Mouse (Mus musculus) brain, adult 2 months (tissue): ENCODE data around the gene Dynlt1c.
"Not testable (repeated sequence)": the region's sequence is repeated elsewhere in the genome, so short reads cannot be mapped to it uniquely, and the experiment has no call there.

Experiments
- DNase-seq: peaks from one replicate; pipeline ENCODE4 v3.0.0; 2011; ENCODE audit warnings: low read depth, low spot score

The Dynlt1c gene

DNA sequence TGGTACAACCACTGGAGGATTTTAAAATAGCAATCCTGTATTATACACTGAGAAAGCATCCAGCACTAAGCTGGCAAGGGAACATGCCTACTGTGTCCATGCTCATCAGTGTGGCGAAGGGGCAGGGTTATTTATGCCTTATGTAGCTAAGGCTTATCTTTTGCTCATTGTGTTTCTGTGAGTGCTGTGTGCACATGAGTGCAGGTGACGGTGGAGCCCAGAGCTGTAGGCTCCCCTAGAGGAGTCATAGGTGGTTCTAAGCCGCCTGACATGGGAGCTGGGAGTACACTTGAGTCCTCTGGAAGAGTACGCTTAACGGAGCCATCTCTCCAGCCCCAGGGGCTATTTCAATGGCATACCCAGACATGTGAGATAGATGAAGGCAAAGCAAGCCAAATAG, 17.8 kb downstream of the Dynlt1c start:
- peak; percentile 3 for DNase-seq

DNA sequence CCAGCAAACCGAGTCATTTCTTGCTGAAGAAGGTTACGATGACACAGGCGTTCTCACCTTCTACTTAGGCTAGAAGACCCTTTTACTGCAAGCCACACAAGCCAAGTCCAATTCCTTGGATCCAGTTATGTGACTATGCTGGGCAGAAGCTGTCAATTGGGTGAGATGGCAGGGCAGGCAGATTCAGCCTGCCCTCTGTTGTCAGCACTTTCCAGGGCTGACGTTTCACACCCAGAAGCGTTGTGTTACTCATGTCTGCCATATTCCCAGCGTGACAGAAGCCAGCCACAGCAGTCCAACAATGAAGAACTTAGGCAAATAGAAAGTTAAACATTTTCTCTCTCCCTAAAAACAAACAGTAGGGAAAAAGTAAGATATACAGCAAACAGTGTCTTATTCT, 18.6 kb downstream of the Dynlt1c start:
- peak; percentile 54 for DNase-seq

DNA sequence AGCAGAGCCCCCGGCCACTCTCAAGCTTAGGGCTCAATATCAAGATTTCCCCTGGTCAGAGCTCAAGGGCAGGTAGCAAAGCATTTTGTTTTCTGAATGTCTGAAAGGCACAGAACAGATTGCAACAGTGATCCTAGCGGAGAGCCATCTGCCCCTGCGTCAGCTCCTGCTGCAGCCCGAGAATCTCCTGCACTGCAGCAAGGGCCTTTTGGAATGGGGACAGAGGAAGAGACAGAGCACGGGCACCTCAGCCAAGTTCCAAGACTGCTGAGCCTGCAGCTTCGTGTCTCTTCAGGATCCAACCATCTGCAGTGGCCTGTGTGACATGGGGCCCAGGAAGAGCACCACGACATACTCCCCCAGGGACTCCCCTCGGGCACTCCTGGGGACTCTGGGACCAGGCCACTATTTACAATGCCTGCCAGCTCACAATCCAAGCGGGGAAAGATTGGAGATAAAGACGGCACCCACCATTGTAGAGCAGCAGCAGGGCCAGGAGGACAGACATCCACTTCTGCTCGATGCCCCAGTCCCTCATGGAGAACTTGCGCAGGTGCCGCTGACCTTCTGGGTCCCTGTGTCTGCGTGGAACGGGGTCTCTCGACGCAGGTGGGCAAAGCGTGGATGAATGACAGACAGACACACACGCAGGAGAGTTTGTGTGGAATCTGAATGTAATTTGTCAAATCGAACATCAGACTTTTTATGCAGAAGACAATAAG, 19.4 kb downstream of the Dynlt1c start:
- DNase-seq, result not testable (repeated sequence)

DNA sequence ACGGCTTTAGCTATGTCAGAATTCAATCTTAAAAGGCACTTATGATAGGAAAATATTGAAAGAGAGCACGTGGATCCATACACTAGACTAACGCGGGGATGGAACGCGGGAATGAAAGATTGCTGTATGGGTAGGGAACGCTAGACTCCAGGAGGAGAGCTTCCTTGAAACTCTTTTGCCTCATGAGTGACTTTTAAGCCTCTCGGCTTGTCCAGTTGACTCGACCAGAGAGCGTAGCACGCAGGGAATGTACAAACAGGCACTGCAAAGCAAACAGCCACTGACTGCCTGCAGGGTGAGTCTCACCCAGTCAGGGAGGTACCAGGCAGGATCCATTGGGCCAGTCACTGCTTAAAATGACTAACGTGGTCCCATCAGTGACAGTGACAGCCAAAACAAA, 20.5 kb downstream of the Dynlt1c start:
- DNase-seq, result not testable (repeated sequence)

DNA sequence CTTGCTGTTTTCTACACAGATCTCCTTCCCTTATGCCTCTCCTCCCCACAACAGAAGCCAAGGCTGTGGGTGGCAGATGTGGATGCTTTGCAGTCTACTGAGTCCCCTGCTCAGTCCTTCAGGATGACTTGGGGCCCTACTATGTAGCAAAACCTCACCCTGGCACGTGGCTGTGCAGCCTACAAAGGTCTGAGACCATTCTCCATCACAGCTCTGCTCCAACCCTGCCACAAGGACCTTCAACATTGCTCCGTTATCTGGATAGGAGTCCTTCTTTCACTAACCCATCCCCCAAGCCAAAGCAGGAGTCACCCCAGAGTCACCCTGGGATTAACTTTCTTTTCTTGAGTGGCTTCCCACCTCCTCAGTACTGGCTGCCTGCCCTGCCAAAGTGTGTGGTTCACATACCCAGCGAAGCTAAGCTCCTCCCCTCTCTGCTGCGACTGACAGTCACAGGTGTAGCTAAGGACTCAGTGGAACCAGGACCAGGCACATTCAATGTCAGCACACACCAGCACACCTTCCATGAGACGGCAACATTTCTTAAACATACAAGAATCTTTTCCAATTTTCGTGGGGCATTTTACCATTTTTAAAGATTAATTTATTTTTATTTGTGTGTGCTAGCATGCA, 23.6 kb downstream of the Dynlt1c start:
- DNase-seq, result not testable (repeated sequence)

DNA sequence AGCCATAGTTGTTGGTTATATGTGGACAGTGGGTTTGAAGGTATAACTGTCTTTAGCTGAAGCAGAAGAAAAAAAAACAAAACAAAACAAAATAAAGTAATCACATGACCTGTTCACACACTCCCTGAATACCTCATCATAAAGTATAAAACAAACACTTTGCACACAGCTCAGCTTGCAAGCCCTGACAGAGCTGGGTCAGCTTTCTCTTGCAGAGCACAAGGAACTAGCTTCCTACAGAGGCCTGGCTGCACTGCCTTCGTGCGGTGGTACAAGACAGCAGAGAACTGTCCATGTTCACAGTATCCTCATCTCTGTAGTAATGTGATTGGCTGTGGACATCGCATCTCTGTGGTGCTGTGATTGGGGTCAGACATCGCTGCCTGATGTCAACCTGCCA, 28.9 kb downstream of the Dynlt1c start:
- not testable (repeated sequence) for DNase-seq

DNA sequence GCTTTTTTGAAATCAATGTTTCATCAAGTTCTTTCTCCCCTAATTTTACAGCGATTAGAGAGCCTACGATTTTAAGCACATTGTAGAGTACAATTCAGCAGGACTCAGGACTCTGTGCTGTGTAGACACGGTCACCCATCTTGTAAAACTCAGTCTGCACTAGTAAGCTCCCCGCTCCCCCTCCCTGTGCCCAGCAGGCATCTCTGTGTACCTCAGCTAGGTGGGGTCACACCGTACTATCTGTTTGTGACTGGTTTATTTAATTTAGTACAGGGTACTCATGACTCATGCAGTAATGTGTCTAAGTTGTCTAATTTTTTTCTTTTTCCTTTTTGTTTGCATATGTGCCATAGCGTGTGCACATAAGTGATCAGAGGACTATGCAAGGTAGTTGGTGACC, 31.4 kb downstream of the Dynlt1c start:
- not testable (repeated sequence) for DNase-seq

DNA sequence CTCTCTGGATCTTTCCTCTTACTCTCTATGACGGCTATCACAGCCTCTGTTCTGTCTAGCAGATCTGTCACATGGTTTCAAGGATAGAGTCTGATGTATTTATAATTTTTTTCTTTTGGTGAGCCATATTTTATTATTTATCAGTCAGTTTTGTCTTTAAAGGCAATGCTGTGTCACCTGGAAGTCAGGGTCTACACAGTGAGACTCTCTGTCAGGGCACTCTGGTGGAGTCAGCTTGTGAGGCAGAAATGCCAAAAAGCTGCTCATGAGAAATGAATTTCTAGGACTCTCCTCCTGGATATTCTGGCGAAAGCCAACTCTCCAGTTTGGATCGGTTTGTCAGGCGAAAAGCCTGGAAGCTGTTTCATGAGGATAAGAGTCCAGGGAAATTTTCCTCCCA, 34.3 kb downstream of the Dynlt1c start:
- not testable (repeated sequence) for DNase-seq

DNA sequence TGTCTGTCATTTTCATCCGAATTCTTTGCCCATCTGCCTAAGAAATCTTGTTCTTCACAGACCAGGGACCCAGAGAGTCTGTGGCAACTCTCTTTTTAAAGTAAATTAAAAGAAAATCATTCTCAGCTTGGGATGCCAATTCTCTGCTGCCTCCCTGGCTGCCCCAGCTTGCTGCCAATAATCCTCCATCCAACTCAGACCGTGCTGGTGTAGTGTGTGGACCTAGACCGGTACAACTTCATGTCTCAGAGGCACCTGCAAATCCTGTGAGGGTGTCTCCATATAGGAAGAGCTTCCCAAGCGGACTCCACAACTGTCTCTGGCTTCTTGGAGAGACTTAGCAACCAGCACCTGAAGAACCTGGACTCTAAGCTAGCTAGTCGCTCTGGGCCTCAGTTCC, 35.4 kb downstream of the Dynlt1c start:
- DNase-seq, result no peak

DNA sequence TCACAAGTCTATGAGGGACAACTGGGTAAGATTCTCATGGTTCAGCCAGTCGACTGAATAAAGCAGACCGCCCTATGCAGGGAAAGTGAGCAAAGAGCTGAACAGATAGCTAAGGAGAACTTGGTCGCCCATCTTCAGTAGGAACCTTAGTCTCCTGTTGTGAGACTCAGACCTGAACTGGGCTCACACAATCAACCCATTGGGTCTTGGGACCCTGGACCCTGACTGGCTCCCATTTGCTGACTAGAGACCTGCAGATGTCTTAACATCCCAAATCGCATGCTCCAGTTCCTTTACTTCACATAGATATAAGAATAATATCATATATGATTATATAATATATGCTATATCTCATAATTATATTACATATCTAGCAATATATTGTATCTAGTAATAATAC, 36.0 kb downstream of the Dynlt1c start:
- not testable (repeated sequence) for DNase-seq

DNA sequence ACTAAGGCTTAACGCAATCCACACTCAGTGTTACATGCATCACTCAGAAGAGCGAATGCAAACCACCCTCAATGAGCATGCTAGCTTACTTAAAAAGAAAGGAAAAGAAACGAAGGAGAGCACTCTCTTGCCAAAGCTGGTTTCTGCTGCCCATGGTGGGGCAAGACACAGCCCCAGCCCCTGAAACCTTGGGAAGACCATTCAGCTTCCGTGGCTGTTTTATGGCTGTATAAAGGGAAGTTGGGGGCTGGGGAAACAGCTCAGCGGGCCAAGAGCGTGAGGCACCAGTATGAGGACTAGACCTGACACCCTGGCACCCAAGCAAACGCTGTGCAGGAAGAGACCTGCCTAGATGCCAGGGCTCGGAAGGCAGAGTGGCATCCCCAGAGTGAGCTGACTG, 37.0 kb downstream of the Dynlt1c start:
- not testable (repeated sequence) for DNase-seq

DNA sequence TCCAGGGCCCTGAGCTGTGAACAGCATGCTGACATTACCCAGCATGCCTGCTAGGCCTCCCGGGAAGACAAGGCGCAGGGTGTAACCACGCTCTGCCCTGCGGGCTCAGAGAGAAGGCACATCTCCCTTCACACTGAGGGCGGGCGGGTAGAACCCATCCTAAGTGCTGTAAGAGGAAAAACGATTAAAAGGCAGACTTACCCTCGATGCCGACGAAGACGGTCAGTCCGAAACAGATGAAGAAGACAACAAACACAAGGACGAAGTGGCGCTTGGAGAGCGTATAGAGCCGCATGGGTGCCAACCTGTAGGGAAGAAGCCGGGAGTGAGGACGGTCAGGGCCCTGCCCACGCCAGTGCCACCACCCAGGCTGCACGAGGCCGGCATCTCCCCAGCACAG, 38.0 kb downstream of the Dynlt1c start:
- not testable (repeated sequence) for DNase-seq

DNA sequence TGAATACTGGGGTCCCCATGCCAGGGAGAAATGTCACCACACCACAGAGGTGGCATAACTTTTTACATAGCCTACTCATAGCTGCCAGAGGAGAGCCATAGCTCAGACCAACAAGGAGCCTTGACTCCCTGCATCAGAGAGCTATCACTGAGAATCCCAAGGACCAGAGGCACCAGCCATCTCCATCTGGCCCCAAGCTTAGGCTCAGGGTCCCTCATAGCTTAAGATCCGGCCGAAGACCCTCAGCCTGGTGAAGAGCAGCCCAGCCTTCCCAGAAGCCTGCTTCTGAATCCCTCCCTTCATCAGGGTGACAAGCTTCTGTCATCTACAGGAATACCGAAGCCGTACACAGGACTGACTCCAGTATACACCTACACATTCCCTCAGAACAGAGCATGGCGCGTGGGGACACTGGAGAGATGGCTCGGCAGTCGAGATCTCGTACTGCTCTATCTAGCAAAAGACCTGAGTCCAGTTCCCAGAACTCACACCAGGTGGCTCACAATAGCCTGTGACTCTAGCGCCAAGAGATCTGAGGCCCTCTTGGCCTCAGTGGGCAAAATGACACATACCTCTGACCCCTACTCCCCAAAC, 38.7 kb downstream of the Dynlt1c start:
- DNase-seq, result not testable (repeated sequence)

DNA sequence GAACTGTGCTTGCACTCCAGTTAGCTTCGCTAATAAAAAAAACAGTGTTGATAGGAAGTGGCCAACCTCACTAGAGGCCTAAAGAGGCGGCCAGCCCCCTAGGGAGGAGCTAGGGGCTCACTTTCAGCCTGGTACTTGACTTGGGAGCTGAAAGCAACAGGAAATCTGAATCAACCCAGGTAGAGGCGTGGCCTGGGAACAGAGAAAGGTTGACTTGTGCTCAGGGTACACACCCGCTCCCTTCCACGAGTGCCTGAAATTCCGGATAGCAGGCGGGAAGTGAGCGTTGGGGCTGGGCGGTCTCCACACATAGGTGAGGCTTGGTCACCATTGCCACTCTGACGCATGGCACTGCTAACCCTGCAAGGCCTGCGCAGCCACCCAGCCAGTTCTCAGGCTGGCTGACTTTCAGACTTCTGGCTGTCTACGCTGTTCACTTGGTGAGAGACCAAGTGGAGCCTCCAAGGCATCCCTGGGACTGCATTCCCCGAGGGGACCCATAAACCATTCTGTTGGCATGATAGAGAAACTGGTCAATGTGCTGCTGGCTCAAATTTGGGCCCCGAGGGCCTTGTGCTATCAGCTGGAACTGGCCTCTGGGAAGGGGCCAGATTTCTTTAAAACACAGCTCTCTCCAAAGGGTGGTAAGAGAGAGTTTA, 39.4 kb downstream of the Dynlt1c start:
- DNase-seq, result not testable (repeated sequence)

DNA sequence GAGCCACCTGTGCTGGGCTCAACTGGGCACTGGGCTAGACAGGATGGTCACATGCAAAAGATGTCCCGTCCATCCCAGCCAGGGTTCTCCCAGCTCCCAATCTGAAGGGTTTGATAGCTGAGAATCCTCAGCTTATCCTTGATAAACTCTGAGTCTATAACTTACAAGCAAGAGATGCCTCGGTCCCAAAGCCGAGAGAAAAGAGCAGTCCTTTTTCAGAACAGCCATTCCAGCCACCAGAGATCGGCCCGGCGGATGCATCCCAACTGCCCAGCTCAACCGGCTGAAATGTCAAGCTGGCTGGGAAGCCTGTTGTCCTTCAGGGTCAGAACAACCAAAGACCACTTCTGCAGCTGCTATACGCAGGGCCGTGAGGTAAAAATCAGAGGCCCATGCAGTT, 42.7 kb downstream of the Dynlt1c start:
- not testable (repeated sequence) for DNase-seq

DNA sequence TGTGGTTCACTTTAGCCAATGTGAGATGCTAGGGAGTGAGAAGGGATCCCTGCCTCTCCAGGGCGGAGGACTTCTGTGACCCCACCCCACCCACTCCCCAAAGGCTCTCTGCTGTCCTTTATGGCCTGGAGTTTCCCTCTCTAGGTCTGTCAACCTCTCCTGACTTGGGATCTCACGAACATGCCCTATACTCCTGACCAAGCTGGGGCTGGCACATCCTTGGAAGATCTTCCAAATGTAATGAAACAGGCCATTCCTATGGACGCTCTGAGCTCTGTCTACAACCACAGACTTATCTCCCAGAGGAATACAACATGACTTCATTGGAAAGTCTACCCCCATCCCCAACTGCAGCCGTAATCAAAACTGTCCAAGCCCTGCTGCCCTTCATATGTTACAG, 43.2 kb downstream of the Dynlt1c start:
- DNase-seq, result not testable (repeated sequence)

DNA sequence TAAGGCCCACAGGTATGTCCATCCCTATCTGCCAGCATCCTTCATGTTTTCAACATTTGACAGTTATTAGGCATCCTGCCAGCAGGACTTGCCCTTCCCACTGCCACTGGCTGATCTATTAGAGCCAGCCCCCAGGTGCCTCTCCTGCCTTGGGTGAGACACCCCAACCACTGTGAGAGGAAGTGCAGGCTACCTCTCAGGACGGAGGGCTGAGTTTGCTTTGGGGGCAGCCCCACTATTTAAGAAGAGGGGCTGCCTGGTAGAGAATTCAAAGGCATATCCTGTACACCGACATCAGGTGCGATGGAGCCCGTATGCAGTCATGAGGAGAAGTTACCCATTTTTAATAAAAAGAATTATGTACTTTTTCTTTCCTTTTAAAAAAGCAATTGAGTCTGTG, 44.2 kb downstream of the Dynlt1c start:
- DNase-seq, result not testable (repeated sequence)

DNA sequence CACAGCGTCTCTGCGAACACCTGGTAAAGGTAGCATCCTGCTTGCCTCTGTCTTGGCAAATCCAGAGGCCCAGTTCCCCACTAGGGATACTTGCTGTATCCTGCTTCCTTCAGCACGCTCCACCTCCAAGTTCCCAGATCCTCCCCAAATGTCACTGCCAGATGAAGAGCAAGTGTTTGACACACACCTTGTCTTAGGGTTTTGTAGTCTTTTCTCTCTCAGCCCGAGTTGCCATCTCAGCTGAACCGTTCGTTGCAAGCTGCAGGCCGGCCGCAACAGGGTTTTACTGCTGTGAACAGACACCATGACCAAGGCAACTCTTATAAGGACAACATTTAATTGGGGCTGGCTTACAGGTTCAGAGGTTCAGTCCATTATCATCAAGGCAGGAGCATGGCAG, 45.4 kb downstream of the Dynlt1c start:
- not testable (repeated sequence) for DNase-seq

DNA sequence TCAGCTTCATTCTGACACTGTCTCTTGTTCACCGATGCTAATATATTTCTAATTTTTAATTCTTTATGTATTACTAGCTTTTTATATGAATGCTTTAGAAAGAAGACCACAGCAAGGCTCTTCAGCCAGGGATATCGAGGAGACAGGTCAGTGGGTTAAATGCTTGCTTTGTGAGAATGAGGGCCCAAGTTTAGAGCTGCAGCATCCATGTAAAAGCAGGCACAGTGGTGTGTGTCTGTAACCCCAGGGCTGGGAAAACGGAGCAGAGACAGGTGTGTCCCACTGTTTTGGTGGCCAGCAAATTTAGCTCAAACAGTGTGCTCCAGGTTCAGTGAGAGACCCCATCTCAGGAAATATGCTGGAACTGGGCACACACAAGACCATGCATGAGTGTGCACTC, 46.0 kb downstream of the Dynlt1c start:
- DNase-seq, result not testable (repeated sequence)

DNA sequence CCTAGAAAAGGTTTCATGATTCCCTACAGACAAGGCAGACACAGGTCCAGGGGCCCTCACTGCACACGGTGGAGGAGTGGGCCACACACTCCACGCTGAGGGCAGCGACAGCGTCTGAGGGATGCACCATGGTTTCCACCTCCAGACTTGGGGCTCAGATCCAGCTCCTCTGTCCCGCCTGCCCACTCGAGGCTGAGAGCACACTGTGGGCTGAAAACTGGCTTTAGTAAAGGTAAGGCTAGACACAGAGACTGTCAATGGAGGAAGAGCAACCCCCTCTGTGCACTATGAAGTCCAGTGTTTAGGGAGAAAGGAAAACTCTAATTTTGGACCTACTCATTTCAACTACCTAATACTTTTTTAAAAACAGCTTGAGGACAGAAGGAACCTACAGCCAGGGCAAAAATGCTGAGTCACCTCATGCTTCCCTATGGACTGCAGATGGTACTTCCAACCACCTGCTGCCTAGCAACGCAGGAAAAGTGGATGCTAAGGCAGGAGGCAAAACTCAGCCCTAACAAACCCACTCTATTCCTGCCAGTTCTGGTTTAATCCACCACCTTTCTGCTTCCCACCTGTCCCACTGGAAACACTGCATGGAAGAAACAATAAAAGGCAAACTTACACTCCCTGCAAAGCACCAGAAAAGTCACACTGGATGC, 49.6 kb downstream of the Dynlt1c start:
- DNase-seq, result peak; percentile 59

DNA sequence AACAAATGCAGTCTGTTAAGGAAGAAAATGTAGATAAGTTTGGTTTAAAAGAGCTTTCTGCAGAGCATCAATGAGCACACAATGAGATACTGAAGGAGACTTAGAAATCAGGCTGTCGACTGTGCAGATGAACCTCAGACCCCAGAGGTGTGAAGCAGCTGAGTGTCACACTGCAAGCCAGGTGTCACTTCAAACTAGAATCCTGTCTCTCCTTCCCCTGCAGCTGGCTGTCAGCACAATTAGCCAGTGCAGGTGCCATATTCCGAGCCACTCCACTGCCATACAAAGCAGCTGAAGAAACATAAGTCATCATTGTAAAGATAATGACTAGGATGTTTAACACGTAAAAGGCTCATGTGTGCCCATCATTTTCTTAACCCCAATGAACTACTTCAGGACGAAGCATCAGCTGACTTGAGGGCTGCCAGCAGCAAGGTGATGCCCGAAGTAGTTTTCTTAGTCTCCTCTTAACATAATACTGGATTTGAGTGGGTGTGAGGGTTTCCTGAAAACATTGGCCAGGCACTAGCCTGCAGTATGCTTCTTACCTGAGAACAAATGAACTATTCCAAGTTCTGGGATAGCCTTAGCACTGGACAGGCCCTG, 52.0 kb downstream of the Dynlt1c start:
- not testable (repeated sequence) for DNase-seq
